Mouse (Mus musculus) stomach, postnatal 0 days (tissue): ENCODE measurements around the gene Ptges3.

Experiments
- CTCF ChIP-seq: IDR thresholded peaks from 2 replicates; pipeline ENCODE4 v1.5.1; 2016; ENCODE audit warnings: antibody characterized with exemption, low read depth, mild to moderate bottlenecking, moderate library complexity
- EP300 ChIP-seq: optimal IDR thresholded peaks from 2 replicates; pipeline ENCODE3; 2016; ENCODE audit warnings: antibody characterized with exemption

DNA sequence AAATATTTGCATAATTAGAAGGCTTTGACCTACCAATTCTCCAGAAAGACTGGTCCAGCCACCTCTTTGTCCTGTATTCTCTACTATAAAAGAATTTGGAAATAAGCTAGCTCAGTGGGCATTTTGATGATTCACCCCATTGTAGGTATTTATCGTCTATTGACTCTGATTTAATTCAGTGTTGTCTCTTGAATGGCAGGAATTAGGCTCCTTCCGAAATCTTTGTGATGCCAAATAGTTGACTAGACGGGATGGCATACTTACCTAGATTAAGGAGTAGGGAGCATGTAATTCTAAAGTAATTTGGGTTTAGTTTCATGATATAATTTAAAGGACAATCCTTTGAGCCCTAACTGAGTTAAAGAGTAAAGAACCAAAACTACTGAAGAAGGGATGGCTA lies 20.8 kb upstream of the Ptges3 start:
- no peak for TF ChIP-seq CTCF
- no peak for TF ChIP-seq EP300
